Mouse (Mus musculus): Measurements from ENCODE around the gene Slc30a10. TPM values are rescaled to one million over a fixed set of nuclear protein-coding genes. Genes with fewer than 3 reads are reported as not detected.

Slc30a10 gene
- total RNA-seq (2021): not detected
- 0.03 TPM in 1 of 2 replicates, not detected in the other for polyA plus RNA-seq (2012; rRNA removed)
- long read RNA-seq: 0 reads

DNA sequence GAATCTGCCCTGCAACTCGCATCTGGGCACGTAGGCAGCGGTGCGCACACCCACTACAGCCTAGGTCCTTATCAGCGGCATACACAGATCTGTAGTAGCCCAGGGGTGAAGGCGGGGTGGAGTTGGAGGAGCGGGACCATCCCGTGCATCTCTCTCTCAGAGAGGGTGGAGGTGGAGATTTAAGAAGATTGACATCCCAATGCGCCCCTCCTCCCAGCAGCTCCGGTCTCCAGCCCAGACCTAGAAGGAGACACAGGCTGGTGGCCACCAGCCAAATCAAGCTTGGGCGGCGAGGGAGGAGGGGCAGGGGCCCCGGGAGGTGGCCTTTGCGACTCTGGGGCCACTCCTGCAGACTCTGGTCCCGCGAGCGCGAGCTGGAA, at the start of gene Slc30a10:
Gene Slc30a10 (plus strand): TSS at position 274 of the 380 bp plus-strand sequence.
- 2% methylated on average over 18 of the region's 18 CpGs for WGBS
- H3K27me3 ChIP-seq (ENCODE audit: control insufficient read depth, insufficient read depth, low read length): peaks cover 11% of the 10 kb centered on the region
- peak; percentile 9 to 19 for DNase-seq

DNA sequence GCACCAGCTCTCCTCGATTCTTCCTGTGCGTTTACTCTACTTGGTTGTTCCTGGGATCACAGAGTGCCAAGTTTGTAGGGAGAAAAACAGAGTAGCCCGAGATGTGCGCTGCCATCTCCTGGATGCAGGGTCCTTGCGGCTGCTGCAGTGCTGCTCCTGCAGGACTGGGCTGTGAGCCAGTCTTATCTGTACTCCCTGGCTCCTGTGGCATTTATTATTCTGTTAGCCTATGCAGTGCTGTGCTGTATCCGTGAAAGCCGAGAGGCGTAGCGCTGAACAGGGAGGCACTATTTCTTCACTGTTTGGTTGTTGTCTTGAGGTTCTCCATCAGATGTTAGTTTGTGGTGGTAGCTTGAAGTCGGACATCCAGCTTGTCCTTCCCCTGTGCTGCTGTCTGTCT, 48.7 kb upstream of the Slc30a10 start:
- H3K27me3 ChIP-seq (ENCODE audit: control insufficient read depth, insufficient read depth, low read length): no peaks in the 10 kb centered on the region
- 55% methylated on average over 10 of the region's 10 CpGs for WGBS
- no peak for DNase-seq
- H3K4me1 ChIP-seq (ENCODE audit: control insufficient read depth, insufficient read depth, low read length): no peaks in the 10 kb centered on the region
- no peak overlapping the region for H3K27ac ChIP-seq
- H3K4me3 ChIP-seq: no peak overlapping the region
- H3K9ac ChIP-seq (ENCODE audit: low read depth, low read length): no peak overlapping the region
- TF ChIP-seq CTCF (IDR thresholded peaks at IDR 0.05) (no peak), POLR2A (IDR thresholded peaks at IDR 0.05; ENCODE audit: insufficient read depth, low read depth, low read length) (no peak), EP300 (IDR thresholded peaks at IDR 0.05; ENCODE audit: insufficient read depth, low read depth, low read length) (no peak)
- no peaks in the 10 kb centered on the region for H3K79me2 ChIP-seq (replicated peaks; ENCODE audit: control insufficient read depth, insufficient read depth, low read length)
- H3K36me3 ChIP-seq (ENCODE audit: control insufficient read depth, insufficient read depth, low read length): no peaks in the 10 kb centered on the region; the same call in 1 of the 2 replicates
- intact Hi-C loops (cut with DNase I): no loop called here

More for the DNA sequence above, at the start of gene Slc30a10:
- H3K27ac ChIP-seq: no peak within 1 kb of the TSS
- peak within 1 kb of the TSS; percentile 24; the same call in 1 of the 2 replicates for H3K4me3 ChIP-seq
- no peaks in the 10 kb centered on the region for H3K36me3 ChIP-seq (ENCODE audit: control insufficient read depth, insufficient read depth, low read length)
- no peak within 1 kb of the TSS for H3K9ac ChIP-seq (ENCODE audit: low read depth, low read length)
- no peaks in the 10 kb centered on the region for H3K4me1 ChIP-seq (ENCODE audit: control insufficient read depth, insufficient read depth, low read length)
- TF ChIP-seq POLR2A (IDR thresholded peaks at IDR 0.05; ENCODE audit: insufficient read depth, low read depth, low read length): no peak
- TF ChIP-seq CTCF (IDR thresholded peaks at IDR 0.05): no peak
- TF ChIP-seq EP300 (IDR thresholded peaks at IDR 0.05; ENCODE audit: insufficient read depth, low read depth, low read length): no peak
- H3K79me2 ChIP-seq (replicated peaks; ENCODE audit: control insufficient read depth, insufficient read depth, low read length): no peaks in the 10 kb centered on the region
- intact Hi-C loops (cut with DNase I): no loop called here

DNA sequence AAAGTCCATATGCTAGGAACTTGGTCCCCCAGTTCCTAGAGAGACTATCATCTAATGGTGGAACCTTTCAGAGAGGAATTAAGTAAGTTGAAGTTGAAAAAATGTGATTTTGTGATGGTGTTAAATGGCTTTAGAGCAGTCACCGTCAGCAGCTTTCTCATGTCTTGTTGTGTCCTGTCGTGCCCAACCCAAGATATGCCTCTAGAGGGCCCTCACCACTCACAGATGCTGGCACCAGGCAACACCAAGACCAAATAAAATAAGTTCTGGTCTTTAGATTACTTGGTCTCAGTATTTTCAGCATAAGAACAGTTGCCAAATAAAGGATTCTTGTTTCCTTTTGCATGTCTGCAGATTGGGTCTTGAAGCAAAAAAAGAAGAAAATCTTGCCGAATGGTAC, 44.8 kb upstream of the Slc30a10 start:
- 73% methylated on average over 3 of the region's 3 CpGs for WGBS
- no peak overlapping the region for H3K27ac ChIP-seq
- intact Hi-C loops (cut with DNase I): no loop called here
- no peak overlapping the region for H3K4me3 ChIP-seq
- no peaks in the 10 kb centered on the region for H3K27me3 ChIP-seq (ENCODE audit: control insufficient read depth, insufficient read depth, low read length)
- no peak overlapping the region for H3K9ac ChIP-seq (ENCODE audit: low read depth, low read length)
- no peak for DNase-seq
- no peaks in the 10 kb centered on the region for H3K79me2 ChIP-seq (replicated peaks; ENCODE audit: control insufficient read depth, insufficient read depth, low read length)
- no peak for TF ChIP-seq POLR2A (IDR thresholded peaks at IDR 0.05; ENCODE audit: insufficient read depth, low read depth, low read length)
- peak; percentile 31 for TF ChIP-seq CTCF (IDR thresholded peaks at IDR 0.05)
- no peaks in the 10 kb centered on the region for H3K36me3 ChIP-seq (ENCODE audit: control insufficient read depth, insufficient read depth, low read length)
- no peaks in the 10 kb centered on the region for H3K4me1 ChIP-seq (ENCODE audit: control insufficient read depth, insufficient read depth, low read length)

DNA sequence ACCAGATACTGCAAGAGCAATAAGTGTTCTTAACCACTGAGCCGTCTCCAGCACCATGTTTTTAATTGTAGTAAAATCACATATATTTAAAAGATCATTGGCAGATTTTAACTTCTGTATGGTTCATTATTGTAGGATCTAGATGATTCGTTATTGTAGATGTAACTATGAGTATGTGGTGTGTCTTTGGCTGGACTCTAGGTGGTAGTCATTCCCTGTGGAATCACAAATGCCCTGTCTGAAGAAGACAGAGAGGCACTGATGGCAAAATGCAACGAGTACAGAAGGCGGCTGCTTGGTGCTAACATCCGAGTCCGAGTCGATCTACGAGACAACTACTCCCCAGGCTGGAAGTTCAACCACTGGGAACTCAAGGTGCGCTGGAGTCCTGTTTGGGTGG, 36.6 kb upstream of the Slc30a10 start:
- Histone ChIP-seq H3K36me3 (ENCODE audit: control insufficient read depth, insufficient read depth, low read length) (no peaks in the 10 kb centered on the region; the same call in none of the 2 replicates), H3K4me1 (ENCODE audit: control insufficient read depth, insufficient read depth, low read length) (no peaks in the 10 kb centered on the region), H3K27ac (no peak overlapping the region), H3K79me2 (replicated peaks; ENCODE audit: control insufficient read depth, insufficient read depth, low read length) (no peaks in the 10 kb centered on the region), H3K27me3 (ENCODE audit: control insufficient read depth, insufficient read depth, low read length) (no peaks in the 10 kb centered on the region), H3K4me3 (no peak overlapping the region), H3K9ac (ENCODE audit: low read depth, low read length) (no peak overlapping the region)
- DNase-seq: no peak
- intact Hi-C loops (cut with DNase I): no loop called here
- 89% methylated on average over 9 of the region's 9 CpGs for WGBS
- TF ChIP-seq POLR2A (IDR thresholded peaks at IDR 0.05; ENCODE audit: insufficient read depth, low read depth, low read length) (no peak), EP300 (IDR thresholded peaks at IDR 0.05; ENCODE audit: insufficient read depth, low read depth, low read length) (no peak), CTCF (IDR thresholded peaks at IDR 0.05) (no peak)

DNA sequence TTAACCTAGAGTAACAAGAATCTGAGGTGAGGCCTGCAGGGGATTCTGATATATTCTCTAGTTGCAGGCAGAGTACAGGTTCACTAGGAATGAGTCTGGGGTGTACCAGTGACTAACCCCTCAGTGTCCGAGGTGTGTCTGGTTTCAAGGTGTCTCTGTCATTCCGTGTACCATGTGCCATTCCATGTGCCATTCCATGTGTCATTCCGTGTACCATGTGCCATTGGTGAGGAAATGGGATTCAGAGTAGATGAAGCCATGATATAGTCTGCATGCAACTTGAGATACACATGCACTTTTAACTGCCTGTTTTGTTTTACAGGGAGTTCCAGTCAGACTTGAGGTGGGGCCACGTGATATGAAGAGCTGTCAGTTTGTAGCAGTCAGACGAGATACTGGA, 34.8 kb upstream of the Slc30a10 start:
- no peak for DNase-seq
- no peak overlapping the region for H3K9ac ChIP-seq (ENCODE audit: low read depth, low read length)
- H3K27me3 ChIP-seq (ENCODE audit: control insufficient read depth, insufficient read depth, low read length): no peaks in the 10 kb centered on the region
- no peak overlapping the region for H3K27ac ChIP-seq
- H3K4me1 ChIP-seq (ENCODE audit: control insufficient read depth, insufficient read depth, low read length): no peaks in the 10 kb centered on the region
- TF ChIP-seq POLR2A (IDR thresholded peaks at IDR 0.05; ENCODE audit: insufficient read depth, low read depth, low read length): no peak
- TF ChIP-seq CTCF (IDR thresholded peaks at IDR 0.05): no peak
- TF ChIP-seq EP300 (IDR thresholded peaks at IDR 0.05; ENCODE audit: insufficient read depth, low read depth, low read length): no peak
- H3K36me3 ChIP-seq (ENCODE audit: control insufficient read depth, insufficient read depth, low read length): no peaks in the 10 kb centered on the region; the same call in none of the 2 replicates
- intact Hi-C loops (cut with DNase I): no loop called here
- no peaks in the 10 kb centered on the region for H3K79me2 ChIP-seq (replicated peaks; ENCODE audit: control insufficient read depth, insufficient read depth, low read length)
- H3K4me3 ChIP-seq: no peak overlapping the region
- 85% methylated on average over 5 of the region's 5 CpGs for WGBS

DNA sequence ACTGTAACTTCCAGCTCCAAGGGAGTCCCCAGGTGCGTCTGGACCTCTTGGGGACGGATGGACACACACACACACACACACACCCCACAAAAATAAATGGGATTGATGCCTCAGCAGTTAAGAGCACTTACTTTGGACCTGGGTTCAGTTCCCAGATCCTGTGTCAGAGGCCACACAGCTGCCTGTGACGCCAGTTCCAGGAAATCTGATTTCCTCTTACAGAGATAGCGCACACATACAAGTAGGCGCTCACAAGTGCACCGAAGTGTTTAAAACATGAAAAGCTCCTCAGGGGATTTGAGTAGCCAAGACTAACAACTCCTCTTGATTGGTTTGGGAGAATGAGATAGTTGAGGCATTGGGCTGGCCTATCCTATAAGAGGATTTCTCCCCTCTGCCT, 33.9 kb upstream of the Slc30a10 start:
- H3K4me1 ChIP-seq (ENCODE audit: control insufficient read depth, insufficient read depth, low read length): no peaks in the 10 kb centered on the region
- no peak for DNase-seq
- no peaks in the 10 kb centered on the region for H3K79me2 ChIP-seq (replicated peaks; ENCODE audit: control insufficient read depth, insufficient read depth, low read length)
- TF ChIP-seq EP300 (IDR thresholded peaks at IDR 0.05; ENCODE audit: insufficient read depth, low read depth, low read length): no peak
- intact Hi-C loops (cut with DNase I): no loop called here
- 64% methylated on average over 6 of the region's 6 CpGs for whole genome bisulfite sequencing
- H3K36me3 ChIP-seq (ENCODE audit: control insufficient read depth, insufficient read depth, low read length): no peaks in the 10 kb centered on the region; the same call in none of the 2 replicates
- no peak overlapping the region for H3K9ac ChIP-seq (ENCODE audit: low read depth, low read length)
- no peak overlapping the region for H3K4me3 ChIP-seq
- no peak overlapping the region for H3K27ac ChIP-seq
- H3K27me3 ChIP-seq (ENCODE audit: control insufficient read depth, insufficient read depth, low read length): no peaks in the 10 kb centered on the region
